Mouse (Mus musculus): ENCODE results near the gene Ksr1.

Gene Ksr1

GRCm38 (mm10) chr11:79145283-79146265 is 633 bp downstream of the Ksr1 start:
- DNase-seq (ENCODE audit: low spot score), result peak; percentile 33

- no peak for DNase-seq (ENCODE audit: low spot score)
Measured at GRCm38 (mm10) chr11:79144741-79145140, 1.5 kb downstream of the Ksr1 start.

GRCm38 (mm10) chr11:79144043-79144591 is 2.1 kb downstream of the Ksr1 start:
- DNase-seq (ENCODE audit: low spot score), result no peak

GRCm38 (mm10) chr11:79143322-79143721 is 2.9 kb downstream of the Ksr1 start:
- no peak for DNase-seq (ENCODE audit: low spot score)

- DNase-seq (ENCODE audit: low spot score), result no peak
Measured at GRCm38 (mm10) chr11:79142381-79142780, 3.8 kb downstream of the Ksr1 start.

- DNase-seq (ENCODE audit: low spot score), result peak; percentile 37
Measured at GRCm38 (mm10) chr11:79141235-79142109, 4.7 kb downstream of the Ksr1 start.

GRCm38 (mm10) chr11:79140511-79140888 is 5.7 kb downstream of the Ksr1 start:
- no peak for DNase-seq (ENCODE audit: low spot score)

GRCm38 (mm10) chr11:79139878-79140510 is 6.2 kb downstream of the Ksr1 start:
- DNase-seq (ENCODE audit: low spot score), result no peak

- no peak for DNase-seq (ENCODE audit: low spot score)
Measured at GRCm38 (mm10) chr11:79138621-79139020, 7.6 kb downstream of the Ksr1 start.

GRCm38 (mm10) chr11:79137245-79137644 is 9.0 kb downstream of the Ksr1 start:
- no peak for DNase-seq (ENCODE audit: low spot score)

GRCm38 (mm10) chr11:79135685-79136360 is 10.4 kb downstream of the Ksr1 start:
- DNase-seq (ENCODE audit: low spot score), result no peak

- no peak for DNase-seq (ENCODE audit: low spot score)
Measured at GRCm38 (mm10) chr11:79135105-79135503, 11.1 kb downstream of the Ksr1 start.

GRCm38 (mm10) chr11:79134416-79135104 is 11.6 kb downstream of the Ksr1 start:
- DNase-seq (ENCODE audit: low spot score), result no peak

- no peak for DNase-seq (ENCODE audit: low spot score)
Measured at GRCm38 (mm10) chr11:79133961-79134360, 12.2 kb downstream of the Ksr1 start.

GRCm38 (mm10) chr11:79133051-79133450 is 13.2 kb downstream of the Ksr1 start:
- no peak for DNase-seq (ENCODE audit: low spot score)

- DNase-seq (ENCODE audit: low spot score), result no peak
Measured at GRCm38 (mm10) chr11:79131949-79132411, 14.2 kb downstream of the Ksr1 start.

GRCm38 (mm10) chr11:79129388-79130356 is 16.5 kb downstream of the Ksr1 start:
- no peak for DNase-seq (ENCODE audit: low spot score)

- DNase-seq (ENCODE audit: low spot score), result no peak
Measured at GRCm38 (mm10) chr11:79128233-79128632, 18.0 kb downstream of the Ksr1 start.

GRCm38 (mm10) chr11:79126963-79127362 is 19.2 kb downstream of the Ksr1 start:
- DNase-seq (ENCODE audit: low spot score), result no peak
